Mouse (Mus musculus): ENCODE results near the gene Zfp513. TPM values are rescaled to one million over a fixed set of nuclear protein-coding genes. Genes with fewer than 3 reads are reported as not detected.

The Zfp513 gene
- total and polyA plus RNA-seq, 2 experiments from 2014 or later = 10.9 to 11.8 TPM

GRCm38 (mm10) chr5:31226641-31227040, 24.5 kb upstream of the Zfp513 start:
- Histone ChIP-seq H3K4me3 (ENCODE audit: low read depth, low read length) (no peak overlapping the region), H3K27me3 (ENCODE audit: insufficient read depth, low read length) (no peaks in the 10 kb centered on the region), H3K36me3 (ENCODE audit: insufficient read depth) (no peaks in the 10 kb centered on the region), H3K27ac (ENCODE audit: low read depth, low read length) (no peak overlapping the region), H3K9ac (no peak overlapping the region), H3K9me3 (ENCODE audit: low read length) (no peaks in the 10 kb centered on the region), H3K4me1 (ENCODE audit: insufficient read depth) (no peaks in the 10 kb centered on the region), H3K4me2 (ENCODE audit: low read depth) (no peak overlapping the region)
- DNase-seq = no peak
- WGBS = 77% methylated on average over 1 of the region's 1 CpGs
- no peak for ATAC-seq
- no peak for TF ChIP-seq CTCF (IDR thresholded peaks at IDR 0.05; ENCODE audit: low read depth)

DNA sequence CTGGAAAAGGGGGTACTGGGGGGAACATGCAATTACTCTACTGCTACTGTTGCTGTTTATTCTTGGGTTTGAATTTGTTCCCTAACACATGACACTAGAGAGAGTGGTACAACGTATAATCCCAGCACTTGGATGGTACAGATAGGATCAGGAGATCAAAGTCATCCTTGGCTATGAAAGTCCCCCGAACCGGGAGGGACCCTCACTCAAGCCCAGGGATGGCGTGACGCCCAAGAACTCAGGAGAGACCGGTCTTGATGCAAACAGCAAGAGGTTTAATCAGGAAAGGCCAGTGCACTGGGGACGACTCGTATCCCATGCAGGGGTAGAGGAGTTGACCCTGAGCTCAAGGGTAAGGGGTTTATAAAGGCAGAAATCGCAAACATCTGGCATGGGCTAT, 20.6 kb upstream of the Zfp513 start:
- H3K4me1 ChIP-seq (ENCODE audit: insufficient read depth) = peaks cover 4% of the 10 kb centered on the region; the same call in 1 of the 2 replicates
- no peaks in the 10 kb centered on the region for H3K27me3 ChIP-seq (ENCODE audit: insufficient read depth, low read length)
- no peak overlapping the region for H3K9ac ChIP-seq
- 94% methylated on average over 9 of the region's 9 CpGs for WGBS
- ATAC-seq (no peak), DNase-seq (no peak)
- TF ChIP-seq CTCF (IDR thresholded peaks at IDR 0.05; ENCODE audit: low read depth) = no peak
- no peaks in the 10 kb centered on the region for H3K9me3 ChIP-seq (ENCODE audit: low read length)
- H3K36me3 ChIP-seq (ENCODE audit: insufficient read depth) = no peaks in the 10 kb centered on the region
- H3K4me2 ChIP-seq (ENCODE audit: low read depth) = no peak overlapping the region
- no peak overlapping the region for H3K27ac ChIP-seq (ENCODE audit: low read depth, low read length)
- H3K4me3 ChIP-seq (ENCODE audit: low read depth, low read length) = no peak overlapping the region

GRCm38 (mm10) chr5:31221304-31221945, 19.3 kb upstream of the Zfp513 start:
- Histone ChIP-seq H3K4me3 (ENCODE audit: low read depth, low read length) (peak overlapping the region; percentile 100), H3K9ac (peak overlapping the region; percentile 92), H3K27me3 (ENCODE audit: insufficient read depth, low read length) (no peaks in the 10 kb centered on the region), H3K27ac (ENCODE audit: low read depth, low read length) (peak overlapping the region; percentile 97), H3K4me1 (ENCODE audit: insufficient read depth) (peaks cover 4% of the 10 kb centered on the region; the same call in 1 of the 2 replicates), H3K36me3 (ENCODE audit: insufficient read depth) (no peaks in the 10 kb centered on the region), H3K4me2 (ENCODE audit: low read depth) (peak overlapping the region; percentile 79), H3K9me3 (ENCODE audit: low read length) (no peaks in the 10 kb centered on the region)
- ATAC-seq (peak; percentile 58), DNase-seq (peak; percentile 79)
- TF ChIP-seq CTCF (IDR thresholded peaks at IDR 0.05; ENCODE audit: low read depth) = peak; percentile 70
- WGBS = 11% methylated on average over 11 of the region's 11 CpGs

DNA sequence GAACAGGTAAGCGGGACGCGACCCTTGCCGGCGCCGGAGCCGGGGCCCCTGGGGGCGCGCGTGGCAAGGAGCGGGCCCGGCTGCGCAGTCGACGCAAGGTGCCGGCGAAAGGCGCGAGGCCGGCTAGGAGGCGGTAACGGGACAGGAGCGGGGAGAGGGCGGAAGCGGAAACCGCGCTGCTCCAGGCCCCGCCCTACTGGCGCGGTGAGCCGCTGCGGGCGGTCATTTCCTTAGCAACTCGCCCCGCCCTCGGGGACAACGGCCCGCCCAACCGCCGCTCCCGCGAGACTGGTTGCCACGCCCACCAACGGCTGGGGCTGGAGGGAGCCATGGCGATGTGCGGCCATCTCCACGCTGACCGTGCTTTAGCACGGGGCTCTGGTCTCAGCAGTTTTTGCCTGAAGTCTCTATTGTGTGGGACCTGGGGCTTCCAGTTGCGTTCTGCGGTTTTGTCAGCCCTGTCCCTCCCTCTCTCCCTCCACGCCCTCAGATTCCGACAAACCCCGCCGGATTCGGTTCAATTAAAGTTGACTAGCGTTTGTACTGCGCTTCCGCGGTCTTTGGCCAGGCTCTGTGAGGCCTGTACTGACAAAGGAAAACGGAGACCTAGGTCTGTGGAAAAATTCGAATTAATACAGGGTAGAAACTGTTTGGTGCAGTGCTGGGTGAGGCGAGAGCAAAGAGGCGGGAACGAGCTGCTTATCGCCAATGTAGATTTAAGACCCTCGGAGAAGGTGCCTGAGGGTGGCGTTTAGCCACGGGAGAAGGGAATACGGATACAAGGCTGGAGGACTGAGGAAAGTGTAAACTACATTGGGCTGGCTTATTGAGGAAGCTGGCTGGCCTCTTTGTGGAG, 18.6 kb upstream of the Zfp513 start, which contains the start of gene Ppm1g:
TSS of gene Ppm1g (minus strand) at position 240 of the 856 bp plus-strand sequence.
- Histone ChIP-seq H3K36me3 (ENCODE audit: insufficient read depth) (no peaks in the 10 kb centered on the region), H3K9ac (peak within 1 kb of the TSS; percentile 92), H3K4me3 (ENCODE audit: low read depth, low read length) (peak within 1 kb of the TSS; percentile 100), H3K27ac (ENCODE audit: low read depth, low read length) (peak within 1 kb of the TSS; percentile 97), H3K4me1 (ENCODE audit: insufficient read depth) (peaks cover 4% of the 10 kb centered on the region; the same call in 1 of the 2 replicates), H3K4me2 (ENCODE audit: low read depth) (peak within 1 kb of the TSS; percentile 79), H3K27me3 (ENCODE audit: insufficient read depth, low read length) (no peaks in the 10 kb centered on the region), H3K9me3 (ENCODE audit: low read length) (no peaks in the 10 kb centered on the region)
- under 1% methylated on average over 69 of the region's 70 CpGs for WGBS
- ATAC-seq (peak; percentile 93), DNase-seq (peak; percentile 98)
- peak; percentile 1; the same call in 1 of the 2 replicates for TF ChIP-seq CTCF (IDR thresholded peaks at IDR 0.05; ENCODE audit: low read depth)

GRCm38 (mm10) chr5:31219911-31220447, 17.9 kb upstream of the Zfp513 start:
- Histone ChIP-seq H3K4me1 (ENCODE audit: insufficient read depth) (peaks cover 4% of the 10 kb centered on the region; the same call in 1 of the 2 replicates), H3K4me2 (ENCODE audit: low read depth) (peak overlapping the region; percentile 79), H3K9ac (peak overlapping the region; percentile 92), H3K4me3 (ENCODE audit: low read depth, low read length) (peak overlapping the region; percentile 100), H3K27ac (ENCODE audit: low read depth, low read length) (peak overlapping the region; percentile 97), H3K27me3 (ENCODE audit: insufficient read depth, low read length) (no peaks in the 10 kb centered on the region), H3K9me3 (ENCODE audit: low read length) (no peaks in the 10 kb centered on the region), H3K36me3 (ENCODE audit: insufficient read depth) (no peaks in the 10 kb centered on the region)
- no peak for DNase-seq
- WGBS = under 1% methylated on average over 32 of the region's 40 CpGs
- ATAC-seq = peak; percentile 59
- TF ChIP-seq CTCF (IDR thresholded peaks at IDR 0.05; ENCODE audit: low read depth) = peak; percentile 20

GRCm38 (mm10) chr5:31219474-31219873, 17.4 kb upstream of the Zfp513 start:
- no peak for DNase-seq
- H3K4me2 ChIP-seq (ENCODE audit: low read depth) = peak overlapping the region; percentile 79
- no peaks in the 10 kb centered on the region for H3K9me3 ChIP-seq (ENCODE audit: low read length)
- H3K4me3 ChIP-seq (ENCODE audit: low read depth, low read length) = peak overlapping the region; percentile 100
- no peak for ATAC-seq
- H3K9ac ChIP-seq = peak overlapping the region; percentile 92
- H3K36me3 ChIP-seq (ENCODE audit: insufficient read depth) = no peaks in the 10 kb centered on the region
- 2% methylated on average over 11 of the region's 11 CpGs for WGBS
- H3K27ac ChIP-seq (ENCODE audit: low read depth, low read length) = peak overlapping the region; percentile 97
- peaks cover 4% of the 10 kb centered on the region; the same call in 1 of the 2 replicates for H3K4me1 ChIP-seq (ENCODE audit: insufficient read depth)
- TF ChIP-seq CTCF (IDR thresholded peaks at IDR 0.05; ENCODE audit: low read depth) = no peak
- H3K27me3 ChIP-seq (ENCODE audit: insufficient read depth, low read length) = no peaks in the 10 kb centered on the region

Data from forebrain, postnatal 0 days (tissue).